Mouse (Mus musculus) forebrain, embryonic 11.5 days (tissue): ENCODE data around the gene Ncbp3. TPM values are rescaled to one million over a fixed set of nuclear protein-coding genes. Genes with fewer than 3 reads are reported as not detected.

Experiments
- ATAC-seq: fragments of 200-750 bp; cut with Nextera tagmentation; replicated peaks from 2 replicates; pipeline ENCODE4 v1.8.0; 2017; ENCODE audit warnings: moderate TSS enrichment; ENCODE audit not compliant: low FRiP score
- DNase-seq: peaks from one replicate; pipeline ENCODE4 v3.0.0-alpha.2; 2017; ENCODE audit warnings: low spot score
- H3K27ac ChIP-seq: fragments of 300-500 bp; sonication (generic); 2 replicates; pipeline ENCODE4 v1.5.1; 2014; ENCODE audit warnings: low read depth, low read length
- H3K27me3 ChIP-seq: fragments of 300-500 bp; sonication (generic); 2 replicates; pipeline ENCODE4 v1.6.1; 2014; ENCODE audit warnings: mild to moderate bottlenecking, low read length, mixed read lengths; ENCODE audit not compliant: control insufficient read depth, insufficient read depth
- H3K36me3 ChIP-seq: fragments of 300-500 bp; sonication (generic); 2 replicates; pipeline ENCODE4 v1.6.1; 2014; ENCODE audit warnings: mild to moderate bottlenecking, low read length, moderate library complexity, mixed read lengths; ENCODE audit not compliant: control insufficient read depth, insufficient read depth
- H3K4me1 ChIP-seq: fragments of 300-500 bp; sonication (generic); replicated peaks from 2 replicates; pipeline ENCODE4 v1.6.1; 2014; ENCODE audit warnings: low read length, mixed read lengths; ENCODE audit not compliant: control insufficient read depth, insufficient read depth
- H3K4me2 ChIP-seq: fragments of 300-500 bp; sonication (generic); 2 replicates; pipeline ENCODE4 v1.6.1; 2014; ENCODE audit warnings: low read depth, mild to moderate bottlenecking, low read length, moderate library complexity, mixed read lengths; ENCODE audit not compliant: severe bottlenecking
- H3K4me3 ChIP-seq: fragments of 300-500 bp; sonication (generic); 2 replicates; pipeline ENCODE4 v1.5.1; 2014; ENCODE audit warnings: low read depth, low read length
- H3K9ac ChIP-seq: fragments of 300-500 bp; sonication (generic); 2 replicates; pipeline ENCODE4 v1.6.1; 2014; ENCODE audit warnings: low read length
- H3K9me3 ChIP-seq: fragments of 300-500 bp; sonication (generic); 2 replicates; pipeline ENCODE4 v1.6.1; 2016; ENCODE audit warnings: low read length, mixed read lengths; ENCODE audit not compliant: control insufficient read depth
- WGBS: fragments of 180-500 bp; shearing (Covaris S2); extraction: QIAGEN DNeasy Blood & Tissue Kit; methylation state at CpG from one replicate; pipeline ENCODE4 v1.1.7; 2014; 5-methylcytosine and 5-hydroxymethylcytosine counted together
- polyA plus RNA-seq: library from polyadenylated mRNA; unstranded; fragments of >200 nt; fragmentation: Nextera tagmentation; extraction: Ambion mirVana; gene quantifications from 2 replicates; pipeline ENCODE4 v1.2.1, GENCODE M21; 2014

The Ncbp3 gene
- polyA plus RNA-seq, 1 experiment from 2014 or later = 13.2 TPM

DNA sequence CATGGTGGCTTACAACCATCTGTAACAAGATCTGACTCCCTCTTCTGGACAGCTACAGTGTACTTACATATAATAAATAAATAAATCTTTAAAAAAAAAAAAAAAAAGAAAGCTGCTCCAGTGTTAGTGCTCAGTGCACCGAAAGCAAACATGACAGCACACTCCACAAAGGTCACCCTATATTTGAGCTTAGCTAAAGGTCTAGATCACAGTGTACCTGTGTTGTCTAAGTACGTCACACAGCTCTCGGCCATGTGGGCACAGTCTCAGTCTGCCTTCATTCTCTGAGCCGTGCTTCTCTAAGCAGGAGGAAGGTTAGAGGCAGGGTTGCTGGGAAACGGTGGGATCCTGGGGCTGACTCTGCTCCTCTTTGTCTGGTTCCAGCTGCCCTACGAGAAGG is 78.9 kb downstream of the Ncbp3 start:
- Histone ChIP-seq H3K36me3 (no peaks in the 10 kb centered on the region), H3K9ac (no peak overlapping the region), H3K27ac (no peak overlapping the region), H3K27me3 (no peaks in the 10 kb centered on the region), H3K4me2 (no peak overlapping the region), H3K4me3 (no peak overlapping the region), H3K4me1 (no peaks in the 10 kb centered on the region), H3K9me3 (no peaks in the 10 kb centered on the region)
- DNase-seq (no peak), ATAC-seq (no peak)
- WGBS = 95% methylated on average over 6 of the region's 6 CpGs

DNA sequence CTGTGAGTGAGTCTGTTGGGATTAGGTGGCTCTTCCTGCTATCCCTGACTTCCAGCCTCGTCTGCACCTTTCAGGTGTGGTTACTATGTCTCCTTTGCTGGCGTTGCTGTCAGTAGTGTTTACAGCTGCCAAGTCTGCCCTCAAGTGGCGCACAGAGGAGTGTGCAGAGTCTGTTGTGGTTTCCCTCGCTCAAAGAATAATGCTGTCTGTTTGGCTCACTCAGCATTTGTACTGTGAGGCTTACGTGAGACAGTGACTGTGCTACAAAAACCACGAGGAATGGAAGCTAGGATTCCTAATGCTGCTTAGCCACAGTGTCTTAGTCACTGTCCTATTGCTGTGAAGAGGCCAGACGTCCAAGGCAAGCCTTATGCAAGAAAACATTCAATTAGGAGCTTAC is 83.4 kb downstream of the Ncbp3 start:
- H3K9me3 ChIP-seq = no peaks in the 10 kb centered on the region; the same call in 1 of the 2 replicates
- 87% methylated on average over 7 of the region's 7 CpGs for WGBS

GRCm38 (mm10) chr11:73132999-73133398 is 85.4 kb downstream of the Ncbp3 start:
- Histone ChIP-seq H3K4me2 (no peak overlapping the region), H3K36me3 (peaks cover 11% of the 10 kb centered on the region; the same call in 1 of the 2 replicates)
- 96% methylated on average over 6 of the region's 6 CpGs for WGBS

More for the DNA sequence above, 83.4 kb downstream of the Ncbp3 start:
- Histone ChIP-seq H3K9ac (no peak overlapping the region), H3K4me3 (no peak overlapping the region), H3K27ac (no peak overlapping the region), H3K27me3 (no peaks in the 10 kb centered on the region), H3K36me3 (peaks cover 11% of the 10 kb centered on the region; the same call in 1 of the 2 replicates), H3K4me1 (peaks cover 3% of the 10 kb centered on the region; the same call in 1 of the 2 replicates), H3K4me2 (no peak overlapping the region)
- ATAC-seq (no peak), DNase-seq (no peak)

DNA sequence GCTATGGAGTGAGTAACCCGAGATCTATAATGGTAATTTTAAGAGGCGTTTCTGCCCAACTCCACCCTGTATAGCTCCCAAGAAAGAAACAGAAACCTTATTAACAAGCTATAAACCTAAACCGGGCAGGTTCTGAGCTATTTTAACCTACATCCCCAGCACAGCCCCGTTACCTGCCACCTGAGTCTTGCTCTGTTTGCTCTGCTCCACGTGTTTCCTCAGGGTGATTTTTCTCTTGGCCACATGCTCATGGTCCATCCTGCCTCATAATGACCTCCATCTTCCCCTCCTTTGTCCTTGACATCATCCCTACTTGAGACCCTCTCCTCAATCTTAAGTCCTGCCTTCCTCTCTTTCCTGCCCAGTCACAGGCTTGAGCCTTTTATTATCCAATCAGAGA is 86.6 kb downstream of the Ncbp3 start:
- no peak overlapping the region for H3K4me2 ChIP-seq
- peaks cover 3% of the 10 kb centered on the region; the same call in 1 of the 2 replicates for H3K4me1 ChIP-seq
- no peak overlapping the region for H3K4me3 ChIP-seq
- DNase-seq (no peak), ATAC-seq (no peak)
- H3K9ac ChIP-seq = no peak overlapping the region
- H3K27me3 ChIP-seq = no peaks in the 10 kb centered on the region
- no peaks in the 10 kb centered on the region; the same call in 1 of the 2 replicates for H3K9me3 ChIP-seq
- H3K27ac ChIP-seq = no peak overlapping the region
- peaks cover 11% of the 10 kb centered on the region; the same call in 1 of the 2 replicates for H3K36me3 ChIP-seq
- 91% methylated on average over 5 of the region's 5 CpGs for WGBS

More at GRCm38 (mm10) chr11:73132999-73133398, 85.4 kb downstream of the Ncbp3 start:
- Histone ChIP-seq H3K27ac (no peak overlapping the region), H3K27me3 (no peaks in the 10 kb centered on the region), H3K9me3 (no peaks in the 10 kb centered on the region; the same call in 1 of the 2 replicates), H3K4me1 (peaks cover 3% of the 10 kb centered on the region; the same call in 1 of the 2 replicates), H3K9ac (no peak overlapping the region), H3K4me3 (no peak overlapping the region)
- no peak for DNase-seq
- no peak for ATAC-seq

DNA sequence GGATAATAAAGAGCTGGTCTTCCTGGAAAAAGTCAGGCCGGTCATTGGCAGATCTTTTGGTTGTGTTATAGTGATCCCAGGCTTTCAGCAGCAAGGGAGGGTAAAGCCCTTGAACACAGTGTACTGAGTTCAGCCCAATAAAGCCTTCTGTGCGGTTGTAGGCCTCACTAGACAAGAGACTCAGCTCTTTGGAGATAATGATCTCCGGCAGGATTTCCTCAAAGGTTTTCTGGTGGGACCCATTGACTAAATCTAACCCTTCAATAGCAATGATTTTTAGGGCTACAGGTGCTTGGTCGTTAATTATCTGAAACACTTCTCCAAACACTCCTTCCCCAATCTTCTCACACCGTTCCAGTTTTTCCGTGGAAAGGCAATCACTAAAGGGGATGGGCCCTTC is 89.0 kb downstream of the Ncbp3 start:
- WGBS = 88% methylated on average over 6 of the region's 6 CpGs
- no peak overlapping the region for H3K9ac ChIP-seq
- H3K4me3 ChIP-seq = peak overlapping the region; percentile 87; the same call in 1 of the 2 replicates

GRCm38 (mm10) chr11:73137116-73137515 is 89.5 kb downstream of the Ncbp3 start:
- no peaks in the 10 kb centered on the region for H3K27me3 ChIP-seq
- H3K9ac ChIP-seq = peak overlapping the region; percentile 77
- 56% methylated on average over 11 of the region's 11 CpGs for WGBS
- DNase-seq = no peak
- peaks cover 3% of the 10 kb centered on the region; the same call in 1 of the 2 replicates for H3K4me1 ChIP-seq
- H3K4me3 ChIP-seq = peak overlapping the region; percentile 87
- no peak for ATAC-seq
- no peak overlapping the region for H3K27ac ChIP-seq
- H3K36me3 ChIP-seq = peaks cover 11% of the 10 kb centered on the region; the same call in 1 of the 2 replicates
- peak overlapping the region; percentile 63 for H3K4me2 ChIP-seq
- no peaks in the 10 kb centered on the region; the same call in 1 of the 2 replicates for H3K9me3 ChIP-seq

More for the DNA sequence above, 89.0 kb downstream of the Ncbp3 start:
- H3K4me2 ChIP-seq = peak overlapping the region; percentile 63
- H3K27ac ChIP-seq = no peak overlapping the region
- no peaks in the 10 kb centered on the region for H3K27me3 ChIP-seq
- ATAC-seq (no peak), DNase-seq (no peak)
- no peaks in the 10 kb centered on the region; the same call in 1 of the 2 replicates for H3K9me3 ChIP-seq
- peaks cover 3% of the 10 kb centered on the region; the same call in 1 of the 2 replicates for H3K4me1 ChIP-seq
- peaks cover 11% of the 10 kb centered on the region; the same call in 1 of the 2 replicates for H3K36me3 ChIP-seq

GRCm38 (mm10) chr11:73137591-73138501 is 90.3 kb downstream of the Ncbp3 start, which contains the start of gene Haspin:
Haspin (minus strand) TSS chr11:73138294.
- no peak within 1 kb of the TSS for H3K27ac ChIP-seq

More at GRCm38 (mm10) chr11:73137591-73138501, 90.3 kb downstream of the Ncbp3 start, which contains the start of gene Haspin:
- Histone ChIP-seq H3K36me3 (peaks cover 5% of the 10 kb centered on the region; the same call in 1 of the 2 replicates), H3K9ac (peak within 1 kb of the TSS; percentile 77), H3K4me2 (peak within 1 kb of the TSS; percentile 63), H3K9me3 (no peaks in the 10 kb centered on the region), H3K27me3 (no peaks in the 10 kb centered on the region), H3K4me1 (peaks cover 3% of the 10 kb centered on the region; the same call in 1 of the 2 replicates), H3K4me3 (peak within 1 kb of the TSS; percentile 87)
- peak; percentile 97 for DNase-seq
- ATAC-seq = peak; percentile 94
- under 1% methylated on average over 84 of the region's 84 CpGs for WGBS
